Mouse (Mus musculus): ENCODE results near the gene Batf2.

The Batf2 gene

DNA sequence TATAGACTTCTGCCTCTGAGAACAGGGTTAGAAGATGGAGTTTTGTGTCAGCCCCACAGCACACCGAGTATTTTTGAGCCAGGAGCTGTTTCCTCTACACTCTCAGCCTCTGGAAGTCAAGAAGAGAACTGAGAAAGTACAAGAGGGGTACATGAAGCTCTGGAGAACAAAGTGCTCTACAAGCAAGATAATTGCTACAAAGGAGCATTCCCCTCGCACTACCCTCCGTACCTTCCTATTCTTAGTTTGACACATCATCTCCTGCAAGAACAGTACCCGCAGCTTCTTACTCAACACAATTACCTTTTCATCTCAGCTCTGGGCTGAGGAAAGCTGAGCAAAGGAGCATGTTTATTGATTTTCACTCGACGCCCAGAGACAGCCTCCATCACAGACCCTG is 77.8 kb downstream of the Batf2 start:
- in situ Hi-C loops (cut with MboI, MseI), result no loop called here
